Mouse (Mus musculus): Measurements from ENCODE around the gene Tmem82. TPM values are rescaled to one million over a fixed set of nuclear protein-coding genes. Genes with fewer than 3 reads are reported as not detected.

Gene Tmem82
- under 1 TPM; 0.07 to 0.98 TPM for polyA plus RNA-seq (2012; fragmentation: generic; extraction: Trizol)

GRCm38 (mm10) chr4:141618565-141619243, at the start of gene Tmem82:
TSS of gene Tmem82 (minus strand) at chr4:141618633.

GRCm38 (mm10) chr4:141664799-141665198, 46.4 kb upstream of the Tmem82 start, which contains the start of gene Plekhm2:
TSS of gene Plekhm2 (minus strand) at chr4:141664899.

GRCm38 (mm10) chr4:141623666-141624065, 5.2 kb upstream of the Tmem82 start, which contains the start of gene Slc25a34:
TSS of gene Slc25a34 (minus strand) at chr4:141623821.

DNA sequence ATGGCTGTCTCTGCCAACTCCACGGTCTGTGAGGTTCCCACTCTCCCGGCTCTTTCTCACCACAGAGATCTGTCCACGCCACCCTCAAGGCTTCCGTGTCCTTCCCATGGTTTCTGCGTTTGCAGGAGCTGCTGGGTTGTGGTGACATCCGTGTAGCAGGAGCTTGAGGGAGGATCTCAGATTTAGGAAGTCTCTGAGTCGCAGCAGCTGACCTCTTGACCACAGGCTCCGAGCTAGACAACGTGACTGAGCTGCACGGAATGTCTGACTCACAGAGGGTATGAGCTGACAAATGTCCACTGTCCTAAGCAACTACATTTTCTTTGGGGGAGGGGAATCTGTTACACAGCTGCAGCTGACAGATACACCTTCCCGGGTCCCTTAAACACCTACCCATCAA, 12.6 kb downstream of the Tmem82 start, which contains the start of gene Fblim1:
Fblim1 (minus strand) TSS at position 236 of the 400 bp plus-strand sequence.

Other genes starting within 250 kb of the Tmem82 start
- gene Clcnka, start 219.9 kb downstream of the Tmem82 start, polyA plus RNA-seq (2012; fragmentation: generic; extraction: Trizol) = not detected
- gene Clcnkb, start 202.6 kb downstream of the Tmem82 start, polyA plus RNA-seq (2012; fragmentation: generic; extraction: Trizol) = under 1 TPM; 0.05 TPM
- gene Hspb7, start 197.9 kb downstream of the Tmem82 start, polyA plus RNA-seq (2012; fragmentation: generic; extraction: Trizol) = under 1 TPM; 0.17 to 0.20 TPM
- not detected for gene Srarp, start 182.5 kb downstream of the Tmem82 start, polyA plus RNA-seq (2012; fragmentation: generic; extraction: Trizol)
- 10 to 100 TPM; 17.6 to 22.3 TPM for gene Zbtb17, start 174.0 kb downstream of the Tmem82 start, polyA plus RNA-seq (2012; fragmentation: generic; extraction: Trizol)
- 10 to 100 TPM in 1 of 2 experiments, 1 to 10 TPM in 1; 1.1 to 11.3 TPM for gene Spen, start 80.0 kb downstream of the Tmem82 start, polyA plus RNA-seq (2012; fragmentation: generic; extraction: Trizol)
- gene Fblim1, start 12.5 kb downstream of the Tmem82 start, polyA plus RNA-seq (2012; fragmentation: generic; extraction: Trizol) = 10 to 100 TPM; 11.7 to 20.0 TPM
- 1 to 10 TPM in 1 of 2 experiments, under 1 TPM in 1; 0.83 to 3.1 TPM for gene Slc25a34, start 5.2 kb upstream of the Tmem82 start, polyA plus RNA-seq (2012; fragmentation: generic; extraction: Trizol)
- 10 to 100 TPM in 1 of 2 experiments, 1 to 10 TPM in 1; 8.2 to 16.1 TPM for gene Plekhm2, start 46.3 kb upstream of the Tmem82 start, polyA plus RNA-seq (2012; fragmentation: generic; extraction: Trizol)
- 1 to 10 TPM in 1 of 2 experiments, under 1 TPM in 1; 0.56 to 4.0 TPM for gene Rsc1a1, start 67.0 kb upstream of the Tmem82 start, polyA plus RNA-seq (2012; fragmentation: generic; extraction: Trizol)
- gene Ddi2, start 104.8 kb upstream of the Tmem82 start, polyA plus RNA-seq (2012; fragmentation: generic; extraction: Trizol) = 1 to 10 TPM; 1.1 to 5.7 TPM
- gene Agmat, start 128.0 kb upstream of the Tmem82 start, polyA plus RNA-seq (2012; fragmentation: generic; extraction: Trizol) = under 1 TPM; 0.08 to 0.19 TPM
- 1 to 10 TPM in 1 of 2 experiments, under 1 TPM in 1; 0.94 to 5.1 TPM for gene Dnajc16, start 172.3 kb upstream of the Tmem82 start, polyA plus RNA-seq (2012; fragmentation: generic; extraction: Trizol)
- gene Casp9, start 175.0 kb upstream of the Tmem82 start, polyA plus RNA-seq (2012; fragmentation: generic; extraction: Trizol) = 10 to 100 TPM in 1 of 2 experiments, 1 to 10 TPM in 1; 5.2 to 20.2 TPM
- gene Cela2a, start 207.5 kb upstream of the Tmem82 start, polyA plus RNA-seq (2012; fragmentation: generic; extraction: Trizol) = not detected
- gene Ctrc, start 227.7 kb upstream of the Tmem82 start, polyA plus RNA-seq (2012; fragmentation: generic; extraction: Trizol) = not detected